Mouse (Mus musculus) forebrain, postnatal 0 days (tissue): ENCODE data around the gene Vmn1r114. TPM values are rescaled to one million over a fixed set of nuclear protein-coding genes. Genes with fewer than 3 reads are reported as not detected.
"Not testable (repeated sequence)": the region's sequence is repeated elsewhere in the genome, so short reads cannot be mapped to it uniquely, and the experiment has no call there.

ENCODE experiments used
- ATAC-seq: fragments of 200-750 bp; cut with Nextera tagmentation; 2 replicates; pipeline ENCODE4 v1.8.0; 2017; ENCODE audit warnings: mild to moderate bottlenecking, moderate library complexity
- DNase-seq: peaks from one replicate; pipeline ENCODE4 v3.0.0-alpha.2; 2015
- H3K27ac ChIP-seq: fragments of 300-500 bp; sonication (generic); 2 replicates; pipeline ENCODE4 v1.5.1; 2014; ENCODE audit warnings: low read depth, mild to moderate bottlenecking, antibody characterized with exemption, low read length, moderate library complexity, mixed read lengths
- H3K27me3 ChIP-seq: fragments of 300-500 bp; sonication (generic); 2 replicates; pipeline ENCODE4 v1.6.1; 2014; ENCODE audit warnings: mild to moderate bottlenecking, low read length, mixed read lengths; ENCODE audit not compliant: insufficient read depth
- H3K36me3 ChIP-seq: fragments of 300-500 bp; sonication (generic); 2 replicates; pipeline ENCODE4 v1.6.1; 2014; ENCODE audit warnings: mild to moderate bottlenecking, moderate library complexity; ENCODE audit not compliant: insufficient read depth
- H3K4me1 ChIP-seq: fragments of 300-500 bp; sonication (generic); 2 replicates; pipeline ENCODE4 v1.6.1; 2014; ENCODE audit warnings: antibody characterized with exemption; ENCODE audit not compliant: insufficient read depth
- H3K4me2 ChIP-seq: fragments of 300-500 bp; sonication (generic); 2 replicates; pipeline ENCODE4 v1.6.1; 2014; ENCODE audit warnings: low read depth, mild to moderate bottlenecking, moderate library complexity
- H3K4me3 ChIP-seq: fragments of 300-500 bp; sonication (generic); 2 replicates; pipeline ENCODE4 v1.5.1; 2014; ENCODE audit warnings: low read depth, low read length, mixed read lengths
- H3K9ac ChIP-seq: fragments of 300-500 bp; sonication (generic); 2 replicates; pipeline ENCODE4 v1.6.1; 2014; ENCODE audit warnings: mild to moderate bottlenecking
- H3K9me3 ChIP-seq: fragments of 300-500 bp; sonication (generic); 2 replicates; pipeline ENCODE4 v1.6.1; 2016; ENCODE audit warnings: low read length
- WGBS: fragments of 180-500 bp; shearing (Covaris S2); extraction: QIAGEN DNeasy Blood & Tissue Kit; methylation state at CpG from one replicate; pipeline ENCODE4 v1.1.7; 2014; 5-methylcytosine and 5-hydroxymethylcytosine counted together
- polyA plus RNA-seq: library from polyadenylated mRNA; unstranded; fragments of >200 nt; fragmentation: Nextera tagmentation; extraction: Ambion mirVana; gene quantifications from 2 replicates; pipeline ENCODE4 v1.2.1, GENCODE M21; 2015
- total RNA-seq: library from RNA; depleted of rRNA; stranded (reverse); fragments of >200 nt; gene quantifications from 2 replicates; pipeline ENCODE4 v1.2.3, GENCODE M21; 2014; rRNA removed

The Vmn1r114 gene
- total RNA-seq (not detected in 2 replicates), polyA plus RNA-seq (not detected in 2 replicates)

DNA sequence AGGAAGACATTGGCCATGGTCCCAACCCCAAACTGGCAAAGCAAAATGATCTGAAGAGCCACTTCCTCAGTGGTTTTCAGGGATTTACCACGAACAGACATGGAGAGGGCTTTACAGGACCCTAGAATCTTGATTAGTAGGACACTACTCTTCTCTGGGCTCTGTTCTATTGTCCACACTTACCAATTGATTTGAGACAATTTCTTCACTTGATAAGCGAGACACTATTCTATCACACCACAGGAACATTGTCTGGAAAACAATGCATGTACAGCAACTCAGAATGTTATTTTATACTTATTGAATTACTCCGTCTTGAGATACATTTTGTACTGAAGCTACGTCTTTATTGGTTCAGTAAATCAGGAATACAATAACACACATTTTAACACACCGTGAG lies at the start of gene Vmn1r114:
TSS of gene Vmn1r114 (minus strand) at position 101 of the 400 bp plus-strand sequence.
- not testable (repeated sequence) for H3K4me1 ChIP-seq, H3K36me3 ChIP-seq, H3K9ac ChIP-seq, H3K4me3 ChIP-seq, DNase-seq, ATAC-seq, H3K27me3 ChIP-seq, H3K4me2 ChIP-seq, H3K9me3 ChIP-seq, H3K27ac ChIP-seq
- WGBS = no CpG with 5 or more reads among the region's 5 CpGs

DNA sequence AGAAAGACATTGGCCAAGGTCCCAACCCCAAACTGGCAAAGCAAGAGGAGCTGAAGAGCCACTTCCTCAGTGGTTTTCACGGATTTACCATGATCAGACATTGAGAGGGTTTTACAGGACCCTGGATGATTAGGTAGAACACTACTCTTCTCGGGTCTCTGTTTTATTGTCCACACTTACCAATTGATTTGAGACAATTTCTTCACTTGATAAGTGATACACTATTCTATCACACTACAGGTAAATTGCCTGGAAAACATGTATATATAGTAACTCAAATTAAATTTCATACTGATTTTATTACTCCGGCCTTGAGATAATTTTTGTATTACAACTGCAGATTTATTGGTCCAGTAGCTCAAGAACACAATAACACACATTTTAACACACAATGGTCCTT lies 32.9 kb upstream of the Vmn1r114 start, which contains the start of gene Vmn1r115:
TSS of gene Vmn1r115 (minus strand) at position 101 of the 400 bp plus-strand sequence.
- not testable (repeated sequence) for H3K9ac ChIP-seq, H3K27me3 ChIP-seq, ATAC-seq, DNase-seq, H3K9me3 ChIP-seq, H3K36me3 ChIP-seq, H3K4me1 ChIP-seq, H3K4me3 ChIP-seq, H3K4me2 ChIP-seq, H3K27ac ChIP-seq
- WGBS = 100% methylated on average over 1 of the region's 3 CpGs

DNA sequence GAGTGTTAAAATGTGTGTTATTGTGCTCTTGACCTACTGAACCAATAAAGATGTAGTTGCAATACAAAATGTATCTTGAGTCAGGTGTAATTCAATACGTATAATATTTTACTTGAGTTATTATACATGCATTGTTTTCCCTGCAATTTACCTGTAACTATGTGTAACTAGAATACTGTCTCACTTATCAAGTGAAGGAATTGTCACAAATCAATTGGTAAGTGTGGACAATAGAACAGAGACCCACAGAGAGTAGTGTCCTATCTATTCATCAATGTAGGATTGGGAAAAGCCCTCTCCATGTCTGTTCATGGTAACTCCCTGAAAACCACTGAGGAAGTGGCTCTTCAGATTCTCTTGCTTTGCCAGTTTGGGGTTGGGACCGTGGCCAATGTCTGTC lies 25.0 kb downstream of the Vmn1r114 start, which contains the start of gene Vmn1r113:
TSS of gene Vmn1r113 (plus strand) at position 301 of the 400 bp plus-strand sequence.
- not testable (repeated sequence) for H3K27me3 ChIP-seq, DNase-seq, H3K4me3 ChIP-seq, ATAC-seq, H3K4me2 ChIP-seq, H3K4me1 ChIP-seq, H3K27ac ChIP-seq, H3K36me3 ChIP-seq, H3K9ac ChIP-seq, H3K9me3 ChIP-seq
- 58% methylated on average over 2 of the region's 2 CpGs for WGBS

DNA sequence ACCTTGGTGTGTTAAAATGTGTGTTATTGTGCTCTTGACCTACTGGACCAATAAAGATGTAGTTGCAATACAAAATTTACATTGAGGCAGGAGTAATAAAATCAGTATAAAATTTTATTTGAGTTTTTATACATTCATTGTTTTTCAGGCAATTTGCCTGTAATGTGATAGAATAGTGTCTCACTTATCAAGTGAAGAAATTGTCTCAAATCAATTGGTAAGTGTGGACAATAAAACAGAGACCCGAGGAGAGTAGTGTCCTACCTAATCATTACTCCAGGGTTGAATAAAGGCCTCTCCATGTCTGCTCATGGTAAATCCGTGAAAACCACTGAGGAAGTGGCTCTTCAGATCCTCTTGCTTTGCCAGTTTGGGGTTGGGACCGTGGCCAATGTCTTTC lies 41.1 kb downstream of the Vmn1r114 start, which contains the start of gene Vmn1r112:
TSS of gene Vmn1r112 (plus strand) at position 301 of the 400 bp plus-strand sequence.
- not testable (repeated sequence) for H3K4me3 ChIP-seq, DNase-seq, H3K4me1 ChIP-seq, H3K4me2 ChIP-seq, H3K9ac ChIP-seq, H3K9me3 ChIP-seq, ATAC-seq, H3K36me3 ChIP-seq, H3K27me3 ChIP-seq, H3K27ac ChIP-seq
- WGBS = no CpG with 5 or more reads among the region's 3 CpGs

Other genes starting within 250 kb of the Vmn1r114 start
- gene Gm4141, start 235.9 kb downstream of the Vmn1r114 start, total RNA-seq = not detected in 2 replicates
- gene Gm4141, start 235.9 kb downstream of the Vmn1r114 start, polyA plus RNA-seq = not detected in 2 replicates
- gene Gm4513, start 213.2 kb downstream of the Vmn1r114 start, total RNA-seq = not detected in 2 replicates
- gene Gm4513, start 213.2 kb downstream of the Vmn1r114 start, polyA plus RNA-seq = not detected in 2 replicates
- gene Vmn1r107, start 143.3 kb downstream of the Vmn1r114 start, total RNA-seq = not detected in 2 replicates
- not detected in 2 replicates for gene Vmn1r107, start 143.3 kb downstream of the Vmn1r114 start, polyA plus RNA-seq
- gene Vmn1r111, start 109.0 kb downstream of the Vmn1r114 start, total RNA-seq = not detected in 2 replicates
- gene Vmn1r111, start 109.0 kb downstream of the Vmn1r114 start, polyA plus RNA-seq = not detected in 2 replicates
- gene Gm10668, start 81.6 kb downstream of the Vmn1r114 start, total RNA-seq = not detected in 2 replicates
- gene Gm10668, start 81.6 kb downstream of the Vmn1r114 start, polyA plus RNA-seq = not detected in 2 replicates
- not detected in 2 replicates for gene Vmn1r112, start 41.0 kb downstream of the Vmn1r114 start, total RNA-seq
- not detected in 2 replicates for gene Vmn1r112, start 41.0 kb downstream of the Vmn1r114 start, polyA plus RNA-seq
- not detected in 2 replicates for gene Vmn1r113, start 24.9 kb downstream of the Vmn1r114 start, total RNA-seq
- gene Vmn1r113, start 24.9 kb downstream of the Vmn1r114 start, polyA plus RNA-seq = not detected in 2 replicates
- not detected in 2 replicates for gene Vmn1r115, start 32.8 kb upstream of the Vmn1r114 start, total RNA-seq
- not detected in 2 replicates for gene Vmn1r115, start 32.8 kb upstream of the Vmn1r114 start, polyA plus RNA-seq
- not detected in 2 replicates for gene Vmn1r116, start 60.1 kb upstream of the Vmn1r114 start, total RNA-seq
- not detected in 2 replicates for gene Vmn1r116, start 60.1 kb upstream of the Vmn1r114 start, polyA plus RNA-seq
- gene Vmn1r117, start 71.9 kb upstream of the Vmn1r114 start, total RNA-seq = not detected in 2 replicates
- gene Vmn1r117, start 71.9 kb upstream of the Vmn1r114 start, polyA plus RNA-seq = not detected in 2 replicates
- gene Vmn1r118, start 100.2 kb upstream of the Vmn1r114 start, total RNA-seq = not detected in 2 replicates
- not detected in 2 replicates for gene Vmn1r118, start 100.2 kb upstream of the Vmn1r114 start, polyA plus RNA-seq
- not detected in 2 replicates for gene Vmn1r119, start 200.3 kb upstream of the Vmn1r114 start, total RNA-seq
- not detected in 2 replicates for gene Vmn1r119, start 200.3 kb upstream of the Vmn1r114 start, polyA plus RNA-seq
- gene Vmn1r120, start 241.6 kb upstream of the Vmn1r114 start, total RNA-seq = not detected in 2 replicates
- gene Vmn1r120, start 241.6 kb upstream of the Vmn1r114 start, polyA plus RNA-seq = not detected in 2 replicates